Mouse (Mus musculus): ENCODE measurements at regions not wholly inside any gene's neighbourhood (a gene's known extent, or its start where the extent isn't known, plus 50 kb on each side); places are given as distances from the start of the nearest gene placed in this dataset.
A peak's percentile ranks its signal among the peaks of the same experiment; 100 is the strongest.

GRCm38 (mm10) chr6:31613590-31614319 is 50.0 kb upstream of the Podxl start:
- no peak overlapping the region for H3K4me3 ChIP-seq (replicated peaks; ENCODE audit: low read depth, low read length)

More at GRCm38 (mm10) chr6:31613590-31614319, 50.0 kb upstream of the Podxl start:
- Histone ChIP-seq H3K9me3 (replicated peaks; ENCODE audit: low read length) (no peaks in the 10 kb centered on the region), H3K9ac (ENCODE audit: low read depth, low read length) (no peak overlapping the region), H3K4me2 (ENCODE audit: low read length) (no peak overlapping the region), H3K36me3 (ENCODE audit: insufficient read depth, low read length) (no peaks in the 10 kb centered on the region), H3K4me1 (replicated peaks; ENCODE audit: insufficient read depth, low read length) (0 out of 2 replicates have a peak, but pooled peaks cover 11% of the 10 kb centered on the region), H3K27ac (0 out of 2 replicates have a peak overlapping the region, but pooled peaks have one; percentile 32), H3K27me3 (ENCODE audit: insufficient read depth, low read length) (no peaks in the 10 kb centered on the region)
- ATAC-seq (replicated peaks; ENCODE audit: low FRiP score, low read depth) (no peak), DNase-seq (ENCODE audit: low spot score) (no peak)
- TF ChIP-seq CTCF (IDR thresholded peaks at IDR 0.05; ENCODE audit: low read depth) = no peak
- 55% methylated on average over 13 of the region's 13 CpGs for WGBS
